Mouse (Mus musculus): ENCODE data around the gene M1ap.
A peak's percentile ranks its signal among the peaks of the same experiment; 100 is the strongest.

Gene M1ap

DNA sequence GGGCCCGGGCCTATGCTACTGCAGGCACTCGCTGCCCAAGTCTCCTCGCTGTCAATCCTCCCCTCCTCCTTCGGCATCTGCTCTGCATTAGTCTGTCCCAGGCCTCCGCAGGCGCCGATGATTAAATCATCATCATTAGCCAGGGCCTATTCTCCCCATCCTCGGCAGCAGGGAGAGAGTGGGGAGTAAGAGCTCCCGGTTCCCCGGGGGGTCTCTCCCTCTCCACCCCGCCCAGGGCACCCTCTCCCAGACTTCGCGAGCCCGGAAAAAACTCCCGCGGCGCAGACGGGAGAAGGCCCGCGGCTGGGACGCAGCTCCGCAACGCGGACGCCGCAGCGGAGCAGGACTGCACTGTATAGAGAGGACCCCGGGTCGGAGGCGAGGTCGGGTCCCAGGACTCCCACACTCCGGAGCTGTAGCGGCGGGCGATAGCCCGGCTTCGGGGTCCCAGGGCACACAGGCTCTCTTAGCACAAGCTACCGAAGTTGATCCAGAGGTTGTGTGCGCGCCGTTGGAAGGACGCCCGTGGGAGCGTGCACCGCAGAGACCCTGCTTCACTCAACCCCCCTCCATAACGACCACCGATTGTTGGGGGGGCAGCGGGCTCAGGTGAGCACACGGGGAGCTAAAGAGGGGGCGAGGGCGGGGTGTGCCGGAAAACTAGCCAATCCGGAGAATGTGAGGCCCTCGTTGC, 131.1 kb downstream of the M1ap start, which contains the start of gene Pcgf1:
Gene Pcgf1, plus strand, starts transcription at position 240 of the 694 bp plus-strand sequence.
- DNase-seq (ENCODE audit: low spot score): no peak

- DNase-seq (ENCODE audit: low spot score): peak; percentile 98
Observed at GRCm38 (mm10) chr6:83078324-83078858, 131.7 kb downstream of the M1ap start.
